Mouse (Mus musculus): Measurements from ENCODE around the gene Rasal1.
A peak's percentile ranks its signal among the peaks of the same experiment; 100 is the strongest.

The Rasal1 gene

GRCm38 (mm10) chr5:120653873-120654272 is 5.3 kb downstream of the Rasal1 start:
- no peak for DNase-seq (ENCODE audit: low read depth, low spot score)

- peak; percentile 88 for DNase-seq (ENCODE audit: low read depth, low spot score)
Observed at GRCm38 (mm10) chr5:120656281-120656751, 7.7 kb downstream of the Rasal1 start.

- peak; percentile 64 for DNase-seq (ENCODE audit: low read depth, low spot score)
Observed at GRCm38 (mm10) chr5:120660816-120661215, 12.2 kb downstream of the Rasal1 start.

GRCm38 (mm10) chr5:120664888-120665287 is 16.3 kb downstream of the Rasal1 start:
- DNase-seq (ENCODE audit: low read depth, low spot score): no peak

- no peak for DNase-seq (ENCODE audit: low read depth, low spot score)
Observed at GRCm38 (mm10) chr5:120668761-120669160, 20.1 kb downstream of the Rasal1 start.

GRCm38 (mm10) chr5:120670132-120670531 is 21.5 kb downstream of the Rasal1 start:
- no peak for DNase-seq (ENCODE audit: low read depth, low spot score)

- no peak for DNase-seq (ENCODE audit: low read depth, low spot score)
Observed at GRCm38 (mm10) chr5:120671865-120672264, 23.3 kb downstream of the Rasal1 start.

- DNase-seq (ENCODE audit: low read depth, low spot score): no peak
Observed at GRCm38 (mm10) chr5:120673626-120674025, 25.0 kb downstream of the Rasal1 start.

GRCm38 (mm10) chr5:120674229-120675145 is 25.9 kb downstream of the Rasal1 start:
- no peak for DNase-seq (ENCODE audit: low read depth, low spot score)

- no peak for DNase-seq (ENCODE audit: low read depth, low spot score)
Observed at GRCm38 (mm10) chr5:120677516-120677915, 28.9 kb downstream of the Rasal1 start.

- peak; percentile 93 for DNase-seq (ENCODE audit: low read depth, low spot score)
Observed at GRCm38 (mm10) chr5:120679676-120680555, 31.3 kb downstream of the Rasal1 start.

- DNase-seq (ENCODE audit: low read depth, low spot score): no peak
Observed at GRCm38 (mm10) chr5:120680918-120681317, 32.3 kb downstream of the Rasal1 start.

GRCm38 (mm10) chr5:120682982-120683771 is 34.6 kb downstream of the Rasal1 start:
- DNase-seq (ENCODE audit: low read depth, low spot score): no peak

GRCm38 (mm10) chr5:120685678-120686077 is 37.1 kb downstream of the Rasal1 start:
- no peak for DNase-seq (ENCODE audit: low read depth, low spot score)

- no peak for DNase-seq (ENCODE audit: low read depth, low spot score)
Observed at GRCm38 (mm10) chr5:120686749-120687483, 38.3 kb downstream of the Rasal1 start.

- DNase-seq (ENCODE audit: low read depth, low spot score): no peak
Observed at GRCm38 (mm10) chr5:120687484-120687851, 38.9 kb downstream of the Rasal1 start.

GRCm38 (mm10) chr5:120687897-120688296 is 39.3 kb downstream of the Rasal1 start:
- DNase-seq (ENCODE audit: low read depth, low spot score): no peak

- no peak for DNase-seq (ENCODE audit: low read depth, low spot score)
Observed at GRCm38 (mm10) chr5:120688434-120688833, 39.8 kb downstream of the Rasal1 start.

- DNase-seq (ENCODE audit: low read depth, low spot score): no peak
Observed at GRCm38 (mm10) chr5:120690417-120690816, 41.8 kb downstream of the Rasal1 start.

GRCm38 (mm10) chr5:120692034-120692433 is 43.4 kb downstream of the Rasal1 start:
- no peak for DNase-seq (ENCODE audit: low read depth, low spot score)
